Mouse (Mus musculus) macrophage (primary cell): ENCODE data around the gene Ubtd2. TPM values are rescaled to one million over a fixed set of nuclear protein-coding genes. Genes with fewer than 3 reads are reported as not detected.
"Not testable (repeated sequence)": the region's sequence is repeated elsewhere in the genome, so short reads cannot be mapped to it uniquely, and the experiment has no call there.

Source experiments
- H3K27ac ChIP-seq: fragments of 350-480 bp; formaldehyde crosslinking; 2 replicates; pipeline ENCODE4 v1.9.0; 2021
- H3K36me3 ChIP-seq: fragments of 350-480 bp; formaldehyde crosslinking; 2 replicates; pipeline ENCODE4 v1.9.0; 2021; ENCODE audit errors: inconsistent target
- H3K4me3 ChIP-seq: fragments of 350-480 bp; formaldehyde crosslinking; 2 replicates; pipeline ENCODE4 v1.9.0; 2021; ENCODE audit errors: inconsistent target
- H3K79me2 ChIP-seq: fragments of 350-480 bp; formaldehyde crosslinking; 2 replicates; pipeline ENCODE4 v1.9.0; 2021; ENCODE audit errors: inconsistent target
- WGBS: methylation state at CpG from one replicate; pipeline ENCODE4 v1.1.7; 2026; ENCODE audit warnings: inconsistent platforms; ENCODE audit not compliant: missing documents; 5-methylcytosine and 5-hydroxymethylcytosine counted together
- polyA plus RNA-seq: library from polyadenylated mRNA; stranded (reverse); fragments of 250-400 nt; gene quantifications from 3 replicates; pipeline ENCODE4 v1.2.4, GENCODE M21; 2018; ENCODE audit warnings: inconsistent platforms

Ubtd2 gene
- polyA plus RNA-seq, 1 experiment from 2014 or later = 3.9 TPM

- H3K79me2 ChIP-seq = no peaks in the 10 kb centered on the region
- H3K27ac ChIP-seq = no peak overlapping the region
- no peaks in the 10 kb centered on the region for H3K36me3 ChIP-seq
- H3K4me3 ChIP-seq = no peak overlapping the region
Measured at GRCm38 (mm10) chr11:32488344-32488743, 33.2 kb downstream of the Ubtd2 start.

- Histone ChIP-seq H3K79me2 (no peaks in the 10 kb centered on the region), H3K4me3 (no peak overlapping the region), H3K27ac (no peak overlapping the region), H3K36me3 (no peaks in the 10 kb centered on the region)
- WGBS = 57% methylated on average over 5 of the region's 5 CpGs
Measured at GRCm38 (mm10) chr11:32488808-32489670, 33.9 kb downstream of the Ubtd2 start.

GRCm38 (mm10) chr11:32491079-32491478, 35.9 kb downstream of the Ubtd2 start:
- no peak overlapping the region for H3K27ac ChIP-seq
- WGBS = 100% methylated on average over 2 of the region's 2 CpGs
- H3K36me3 ChIP-seq = no peaks in the 10 kb centered on the region
- no peak overlapping the region for H3K4me3 ChIP-seq
- H3K79me2 ChIP-seq = no peaks in the 10 kb centered on the region

- Histone ChIP-seq H3K4me3 (no peak overlapping the region), H3K36me3 (no peaks in the 10 kb centered on the region), H3K27ac (no peak overlapping the region), H3K79me2 (no peaks in the 10 kb centered on the region)
Measured at GRCm38 (mm10) chr11:32493312-32493711, 38.1 kb downstream of the Ubtd2 start.

GRCm38 (mm10) chr11:32495283-32495682, 40.1 kb downstream of the Ubtd2 start:
- no peak overlapping the region for H3K4me3 ChIP-seq
- H3K79me2 ChIP-seq = no peaks in the 10 kb centered on the region
- H3K27ac ChIP-seq = no peak overlapping the region
- no peaks in the 10 kb centered on the region for H3K36me3 ChIP-seq
- WGBS = 100% methylated on average over 2 of the region's 2 CpGs

GRCm38 (mm10) chr11:32498757-32499535, 43.8 kb downstream of the Ubtd2 start:
- 92% methylated on average over 7 of the region's 7 CpGs for WGBS
- no peaks in the 10 kb centered on the region for H3K79me2 ChIP-seq
- H3K4me3 ChIP-seq = no peak overlapping the region
- H3K36me3 ChIP-seq = no peaks in the 10 kb centered on the region
- H3K27ac ChIP-seq = no peak overlapping the region

- H3K36me3 ChIP-seq = no peaks in the 10 kb centered on the region
- WGBS = 95% methylated on average over 4 of the region's 4 CpGs
- no peak overlapping the region for H3K27ac ChIP-seq
- H3K79me2 ChIP-seq = no peaks in the 10 kb centered on the region
- no peak overlapping the region for H3K4me3 ChIP-seq
Measured at GRCm38 (mm10) chr11:32499931-32500330, 44.8 kb downstream of the Ubtd2 start.

GRCm38 (mm10) chr11:32503711-32504110, 48.5 kb downstream of the Ubtd2 start:
- Histone ChIP-seq H3K27ac (no peak overlapping the region), H3K79me2 (no peaks in the 10 kb centered on the region), H3K36me3 (no peaks in the 10 kb centered on the region), H3K4me3 (no peak overlapping the region)
- 94% methylated on average over 2 of the region's 2 CpGs for WGBS

- Histone ChIP-seq H3K36me3 (no peaks in the 10 kb centered on the region), H3K27ac (no peak overlapping the region), H3K4me3 (no peak overlapping the region), H3K79me2 (no peaks in the 10 kb centered on the region)
- WGBS = 83% methylated on average over 7 of the region's 7 CpGs
Measured at GRCm38 (mm10) chr11:32505091-32505739, 50.0 kb downstream of the Ubtd2 start.

GRCm38 (mm10) chr11:32510930-32511329, 55.8 kb downstream of the Ubtd2 start:
- Histone ChIP-seq H3K27ac (no peak overlapping the region), H3K4me3 (no peak overlapping the region), H3K36me3 (no peaks in the 10 kb centered on the region), H3K79me2 (no peaks in the 10 kb centered on the region)
- WGBS = 92% methylated on average over 1 of the region's 1 CpGs

- not testable (repeated sequence) for H3K79me2 ChIP-seq, H3K36me3 ChIP-seq, H3K27ac ChIP-seq, H3K4me3 ChIP-seq
- 100% methylated on average over 3 of the region's 5 CpGs for WGBS
Measured at GRCm38 (mm10) chr11:32514853-32515252, 59.7 kb downstream of the Ubtd2 start.

GRCm38 (mm10) chr11:32516091-32516490, 60.9 kb downstream of the Ubtd2 start:
- H3K79me2 ChIP-seq = no peaks in the 10 kb centered on the region
- no peak overlapping the region for H3K4me3 ChIP-seq
- H3K27ac ChIP-seq = no peak overlapping the region
- 89% methylated on average over 12 of the region's 12 CpGs for WGBS
- H3K36me3 ChIP-seq = no peaks in the 10 kb centered on the region

- Histone ChIP-seq H3K4me3 (no peak overlapping the region), H3K27ac (no peak overlapping the region), H3K36me3 (no peaks in the 10 kb centered on the region), H3K79me2 (no peaks in the 10 kb centered on the region)
- 97% methylated on average over 8 of the region's 8 CpGs for WGBS
Measured at GRCm38 (mm10) chr11:32516916-32517712, 61.9 kb downstream of the Ubtd2 start.

GRCm38 (mm10) chr11:32518770-32519169, 63.6 kb downstream of the Ubtd2 start:
- 91% methylated on average over 4 of the region's 4 CpGs for WGBS

More at GRCm38 (mm10) chr11:32518770-32519169, 63.6 kb downstream of the Ubtd2 start:
- no peaks in the 10 kb centered on the region for H3K36me3 ChIP-seq
- no peaks in the 10 kb centered on the region for H3K79me2 ChIP-seq
- no peak overlapping the region for H3K27ac ChIP-seq
- H3K4me3 ChIP-seq = no peak overlapping the region
